Mouse (Mus musculus) limb, embryonic 11.5 days (tissue): ENCODE measurements around the gene Fam155a. TPM values are rescaled to one million over a fixed set of nuclear protein-coding genes. Genes with fewer than 3 reads are reported as not detected.
"Not testable (repeated sequence)": the region's sequence is repeated elsewhere in the genome, so short reads cannot be mapped to it uniquely, and the experiment has no call there.

Source experiments
- ATAC-seq: fragments of 200-750 bp; cut with Nextera tagmentation; 2 replicates; pipeline ENCODE4 v1.8.0; 2017; ENCODE audit warnings: low read depth; ENCODE audit not compliant: insufficient number of reproducible peaks, low FRiP score, low TSS enrichment
- DNase-seq: peaks from one replicate; pipeline ENCODE4 v3.0.0-alpha.2; 2015; ENCODE audit warnings: low spot score
- H3K27ac ChIP-seq: fragments of 300-500 bp; sonication (generic); replicated peaks from 2 replicates; pipeline ENCODE4 v1.5.1; 2014; ENCODE audit warnings: low read depth, mild to moderate bottlenecking, low read length
- H3K27me3 ChIP-seq: fragments of 300-500 bp; sonication (generic); 2 replicates; pipeline ENCODE4 v1.6.1; 2014; ENCODE audit warnings: mild to moderate bottlenecking, low read length, mixed read lengths; ENCODE audit not compliant: control insufficient read depth, insufficient read depth
- H3K36me3 ChIP-seq: fragments of 300-500 bp; sonication (generic); 2 replicates; pipeline ENCODE4 v1.6.1; 2014; ENCODE audit warnings: mild to moderate bottlenecking, low read length, moderate library complexity, mixed read lengths; ENCODE audit not compliant: control insufficient read depth, insufficient read depth
- H3K4me1 ChIP-seq: fragments of 300-500 bp; sonication (generic); 2 replicates; pipeline ENCODE4 v1.6.1; 2014; ENCODE audit warnings: low read length, mixed read lengths; ENCODE audit not compliant: control insufficient read depth, insufficient read depth
- H3K4me2 ChIP-seq: fragments of 300-500 bp; sonication (generic); 2 replicates; pipeline ENCODE4 v1.6.1; 2014; ENCODE audit warnings: low read depth, mild to moderate bottlenecking, moderate library complexity; ENCODE audit not compliant: severe bottlenecking
- H3K4me3 ChIP-seq: fragments of 300-500 bp; sonication (generic); 2 replicates; pipeline ENCODE4 v1.5.1; 2014; ENCODE audit warnings: low read depth, low read length
- H3K9ac ChIP-seq: fragments of 300-500 bp; sonication (generic); 2 replicates; pipeline ENCODE4 v1.6.1; 2014; ENCODE audit warnings: mild to moderate bottlenecking, low read length
- H3K9me3 ChIP-seq: fragments of 300-500 bp; sonication (generic); 2 replicates; pipeline ENCODE4 v1.6.1; 2016; ENCODE audit warnings: low read length; ENCODE audit not compliant: control insufficient read depth
- WGBS: fragments of 180-500 bp; shearing (Covaris S2); extraction: QIAGEN DNeasy Blood & Tissue Kit; methylation state at CpG from one replicate; pipeline ENCODE4 v1.1.7; 2014; 5-methylcytosine and 5-hydroxymethylcytosine counted together
- polyA plus RNA-seq: library from polyadenylated mRNA; unstranded; fragments of >200 nt; fragmentation: Nextera tagmentation; extraction: Ambion mirVana; gene quantifications from 2 replicates; pipeline ENCODE4 v1.2.1, GENCODE M21; 2014

Fam155a gene
- polyA plus RNA-seq, 1 experiment from 2014 or later: 0.15 TPM

DNA sequence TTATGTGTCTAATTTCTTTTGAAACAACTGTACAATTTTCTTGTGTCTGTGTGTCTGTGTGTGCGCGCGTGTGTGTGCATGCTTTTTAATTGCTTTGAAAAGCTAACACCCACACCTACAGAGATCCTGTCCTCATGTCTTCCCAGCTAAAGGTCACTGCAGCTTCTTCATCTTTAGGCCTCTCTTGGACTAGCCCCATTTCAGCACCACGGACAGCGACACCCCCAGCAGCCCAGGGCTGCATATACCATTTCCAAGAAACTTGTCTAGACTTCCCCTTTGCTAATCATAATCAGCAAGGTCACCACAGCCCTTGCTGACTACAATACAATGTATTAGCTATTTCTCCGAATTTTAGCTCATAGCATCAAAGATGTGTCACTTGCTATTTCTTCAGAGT, 1.9 kb downstream of the Fam155a start:
- Histone ChIP-seq H3K27ac (no peak overlapping the region), H3K36me3 (no peaks in the 10 kb centered on the region), H3K4me2 (no peak overlapping the region), H3K4me1 (peaks cover 8% of the 10 kb centered on the region; the same call in 1 of the 2 replicates), H3K9me3 (no peaks in the 10 kb centered on the region), H3K9ac (no peak overlapping the region), H3K27me3 (peaks cover 40% of the 10 kb centered on the region), H3K4me3 (no peak overlapping the region)
- 36% methylated on average over 6 of the region's 6 CpGs for WGBS
- ATAC-seq (no peak), DNase-seq (peak; percentile 89)

DNA sequence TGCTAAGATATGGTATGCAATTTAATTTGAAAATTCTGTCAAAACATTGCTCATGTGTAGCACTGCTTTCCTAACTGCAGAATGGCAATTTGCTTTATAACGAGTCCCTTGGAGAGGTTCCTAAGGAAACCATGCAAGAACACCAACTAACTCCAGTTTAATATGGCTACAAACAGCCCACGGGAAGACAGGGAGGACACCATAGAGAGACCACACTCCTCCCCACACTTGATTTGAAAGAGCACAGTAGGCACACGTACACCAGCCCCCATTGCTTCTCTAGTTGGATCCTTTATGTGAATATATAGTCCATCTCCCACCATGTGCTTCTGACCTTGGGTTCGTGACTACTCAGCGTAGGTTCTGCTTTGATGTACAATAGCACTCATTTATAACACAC, 35.8 kb downstream of the Fam155a start:
- Histone ChIP-seq H3K9me3 (no peaks in the 10 kb centered on the region), H3K27ac (no peak overlapping the region), H3K4me1 (no peaks in the 10 kb centered on the region), H3K27me3 (no peaks in the 10 kb centered on the region), H3K4me3 (no peak overlapping the region), H3K9ac (no peak overlapping the region), H3K36me3 (no peaks in the 10 kb centered on the region), H3K4me2 (no peak overlapping the region)
- WGBS: 80% methylated on average over 5 of the region's 5 CpGs
- DNase-seq (no peak), ATAC-seq (no peak)

DNA sequence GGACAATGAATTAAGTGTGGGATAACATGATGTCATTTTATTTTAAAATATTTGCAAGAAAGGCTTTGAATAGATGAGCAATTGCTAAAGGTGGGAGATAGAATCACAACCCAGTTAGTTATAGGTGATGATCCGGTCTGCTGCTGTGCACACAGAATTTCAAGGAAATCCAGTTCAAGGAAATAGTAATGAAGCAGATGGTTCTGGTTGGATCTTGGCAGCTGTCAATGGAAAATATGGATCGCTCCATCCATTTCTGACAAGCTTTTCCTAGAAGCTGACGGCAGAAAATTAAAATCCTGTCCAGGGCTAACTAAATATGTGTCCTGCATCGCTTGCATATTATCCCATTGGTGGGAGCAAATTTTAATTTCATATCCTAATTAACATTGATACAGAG, 61.2 kb downstream of the Fam155a start:
- ATAC-seq (no peak), DNase-seq (no peak)
- H3K4me2 ChIP-seq: no peak overlapping the region
- H3K9me3 ChIP-seq: no peaks in the 10 kb centered on the region
- H3K9ac ChIP-seq: no peak overlapping the region
- no peaks in the 10 kb centered on the region for H3K4me1 ChIP-seq
- no peak overlapping the region for H3K4me3 ChIP-seq
- no peaks in the 10 kb centered on the region for H3K36me3 ChIP-seq
- no peaks in the 10 kb centered on the region for H3K27me3 ChIP-seq
- WGBS: 93% methylated on average over 4 of the region's 4 CpGs
- no peak overlapping the region for H3K27ac ChIP-seq

DNA sequence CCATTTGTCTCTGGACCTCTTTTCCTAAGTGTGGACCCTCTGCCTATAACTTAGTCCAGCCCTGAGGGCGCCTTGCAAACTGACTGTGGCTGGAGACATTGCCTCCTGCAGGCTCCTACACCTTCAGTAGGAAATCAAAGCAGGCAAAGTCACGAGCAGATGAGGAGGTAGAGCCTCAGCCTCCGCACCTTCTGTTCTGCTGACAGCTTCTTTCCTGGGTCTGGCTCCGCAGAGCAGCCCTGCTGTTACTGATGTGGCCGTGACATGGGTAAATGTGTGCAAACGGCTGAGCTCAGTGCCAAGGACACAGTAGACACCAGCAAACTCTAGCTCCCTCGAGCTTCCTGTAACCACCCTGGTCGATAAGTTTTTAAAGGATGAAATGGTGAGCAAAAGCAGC, 63.5 kb downstream of the Fam155a start:
- WGBS: 62% methylated on average over 8 of the region's 8 CpGs
- Histone ChIP-seq H3K4me2 (no peak overlapping the region), H3K4me1 (no peaks in the 10 kb centered on the region), H3K9ac (no peak overlapping the region), H3K4me3 (no peak overlapping the region), H3K27me3 (no peaks in the 10 kb centered on the region), H3K36me3 (no peaks in the 10 kb centered on the region), H3K9me3 (no peaks in the 10 kb centered on the region), H3K27ac (no peak overlapping the region)
- ATAC-seq (no peak), DNase-seq (no peak)

DNA sequence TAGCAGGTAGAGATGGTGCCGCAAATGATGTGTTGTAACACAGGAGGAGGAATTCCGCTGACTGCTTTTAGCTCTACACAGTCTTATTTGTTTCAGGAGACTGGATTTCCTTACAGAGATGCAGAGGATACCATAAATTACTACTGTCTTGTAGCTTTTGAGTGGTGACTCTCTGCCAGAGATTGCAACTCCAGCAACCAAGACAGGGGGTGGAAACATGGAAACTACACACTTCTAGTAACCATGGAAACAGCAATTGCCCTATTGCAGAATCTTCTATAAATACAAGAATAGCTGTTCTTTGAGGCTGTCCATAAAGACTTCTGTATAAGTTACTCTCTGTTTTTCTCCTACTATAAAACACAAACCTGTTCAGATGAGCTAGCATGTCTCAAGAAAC, 76.2 kb downstream of the Fam155a start:
- H3K36me3 ChIP-seq: no peaks in the 10 kb centered on the region
- no peaks in the 10 kb centered on the region for H3K9me3 ChIP-seq
- H3K27ac ChIP-seq: no peak overlapping the region
- no peak overlapping the region for H3K4me2 ChIP-seq
- no peak overlapping the region for H3K9ac ChIP-seq
- ATAC-seq (no peak), DNase-seq (no peak)
- no peaks in the 10 kb centered on the region for H3K27me3 ChIP-seq
- H3K4me1 ChIP-seq: no peaks in the 10 kb centered on the region
- 91% methylated on average over 2 of the region's 2 CpGs for WGBS
- no peak overlapping the region for H3K4me3 ChIP-seq

DNA sequence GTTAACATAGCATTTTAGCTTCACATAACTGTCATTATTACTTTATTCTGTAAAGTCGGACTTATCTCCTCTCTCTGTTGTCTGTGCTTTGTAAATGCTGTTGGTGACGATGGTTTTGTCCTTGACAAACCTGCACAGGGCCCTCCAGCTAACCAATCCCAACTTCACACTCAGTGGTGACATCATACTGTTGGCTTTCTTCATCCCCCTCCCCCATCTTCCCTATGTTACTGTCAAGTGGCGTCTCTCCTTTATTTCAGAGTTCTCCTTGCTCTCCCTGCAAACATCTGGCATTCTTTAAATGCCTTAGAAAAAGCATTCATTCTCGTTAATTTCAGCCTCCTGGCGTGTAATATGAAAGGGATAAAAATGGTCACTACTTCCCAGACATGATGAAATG, 78.6 kb downstream of the Fam155a start:
- ATAC-seq (no peak), DNase-seq (no peak)
- 47% methylated on average over 5 of the region's 5 CpGs for WGBS
- Histone ChIP-seq H3K36me3 (no peaks in the 10 kb centered on the region), H3K4me2 (no peak overlapping the region), H3K27me3 (no peaks in the 10 kb centered on the region), H3K4me1 (no peaks in the 10 kb centered on the region), H3K9ac (no peak overlapping the region), H3K4me3 (no peak overlapping the region), H3K27ac (no peak overlapping the region), H3K9me3 (no peaks in the 10 kb centered on the region)

DNA sequence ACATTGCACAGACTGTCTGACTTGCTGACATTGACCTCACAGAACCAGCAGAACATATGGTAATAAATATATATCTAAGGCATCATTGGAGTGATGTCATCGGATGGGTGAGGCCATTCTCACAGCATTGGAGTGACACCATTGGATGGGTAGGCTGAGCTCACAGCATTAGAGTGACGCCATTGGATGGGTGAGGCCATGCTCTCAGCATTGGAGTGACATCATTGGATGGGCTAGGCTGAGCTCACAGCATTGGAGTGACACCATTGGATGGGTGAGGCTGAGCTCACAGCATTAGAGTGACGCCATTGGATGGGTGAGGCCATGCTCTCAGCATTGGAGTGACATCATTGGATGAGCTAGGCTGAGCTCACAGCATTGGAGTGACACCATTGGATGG, 110.9 kb downstream of the Fam155a start:
- not testable (repeated sequence) for H3K9ac ChIP-seq, H3K4me1 ChIP-seq
- 93% methylated on average over 3 of the region's 3 CpGs for WGBS

DNA sequence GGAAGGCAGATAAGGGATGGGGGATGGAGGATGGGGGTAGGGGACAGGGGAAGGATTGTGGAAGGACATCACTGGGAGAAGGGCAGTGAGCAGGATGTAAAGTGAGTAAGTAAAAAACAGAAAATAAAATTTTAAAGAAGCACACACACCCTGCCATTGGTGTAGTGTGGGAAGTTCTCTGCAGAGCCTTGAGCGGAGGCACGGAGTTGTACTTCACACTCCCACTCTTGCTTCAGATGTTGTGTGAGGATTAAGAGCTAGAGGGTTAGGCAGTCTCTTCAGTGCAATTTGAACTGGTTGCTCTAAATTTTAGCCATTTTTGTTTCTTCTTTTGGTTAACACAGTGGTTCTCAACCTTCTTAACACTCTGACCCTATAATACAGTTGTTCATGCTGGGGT, 114.1 kb downstream of the Fam155a start:
- Histone ChIP-seq H3K27me3 (no peaks in the 10 kb centered on the region), H3K36me3 (no peaks in the 10 kb centered on the region), H3K4me3 (no peak overlapping the region), H3K4me2 (no peak overlapping the region), H3K27ac (no peak overlapping the region), H3K9me3 (no peaks in the 10 kb centered on the region), H3K9ac (no peak overlapping the region), H3K4me1 (no peaks in the 10 kb centered on the region)
- 93% methylated on average over 2 of the region's 2 CpGs for WGBS
- ATAC-seq (no peak), DNase-seq (no peak)

More for the DNA sequence above, 110.9 kb downstream of the Fam155a start:
- H3K4me3 ChIP-seq, H3K9me3 ChIP-seq, H3K36me3 ChIP-seq, ATAC-seq, H3K27me3 ChIP-seq, H3K27ac ChIP-seq, H3K4me2 ChIP-seq, DNase-seq: not testable (repeated sequence)

DNA sequence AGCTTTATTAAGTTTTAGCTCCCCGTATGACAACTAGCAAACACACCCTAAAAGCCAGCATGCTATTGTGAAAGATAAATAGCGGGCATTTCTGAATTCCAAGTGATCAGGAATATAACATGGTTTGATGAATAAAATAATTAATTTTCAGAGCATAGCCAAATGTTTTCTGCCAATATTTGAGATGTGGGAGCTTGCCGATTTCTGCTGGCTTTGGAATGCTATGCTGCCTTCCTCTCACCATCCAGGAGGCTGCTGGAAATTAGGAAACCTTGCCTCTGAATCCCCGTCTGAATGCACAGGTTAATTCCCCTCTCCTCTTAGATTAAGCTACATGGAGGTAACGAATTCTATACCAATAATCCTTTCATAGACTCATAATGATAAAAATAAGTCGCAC, 116.1 kb downstream of the Fam155a start:
- no peaks in the 10 kb centered on the region for H3K9me3 ChIP-seq
- H3K36me3 ChIP-seq: no peaks in the 10 kb centered on the region
- WGBS: 84% methylated on average over 6 of the region's 6 CpGs
- no peak for DNase-seq
- H3K4me3 ChIP-seq: no peak overlapping the region
- ATAC-seq: no peak
- H3K9ac ChIP-seq: no peak overlapping the region
- H3K4me1 ChIP-seq: no peaks in the 10 kb centered on the region
- H3K27me3 ChIP-seq: no peaks in the 10 kb centered on the region
- H3K27ac ChIP-seq: no peak overlapping the region
- no peak overlapping the region for H3K4me2 ChIP-seq
